Mouse (Mus musculus): ENCODE data around the gene Iqcf3. TPM values are rescaled to one million over a fixed set of nuclear protein-coding genes. Genes with fewer than 3 reads are reported as not detected.
A peak's percentile ranks its signal among the peaks of the same experiment; 100 is the strongest.

Iqcf3 gene
- total RNA-seq, 1 experiment: not detected

GRCm38 (mm10) chr9:106483606-106484005, 77.8 kb downstream of the Iqcf3 start:
- H3K4me1 ChIP-seq (ENCODE audit: control insufficient read depth in 2 of 2, insufficient read depth in 2 of 2, low read length in 2 of 2, poor library complexity in 1 of 2): peaks cover 0 to 17% of the 10 kb centered on the region in 2 experiments; a peak in 2 of 4 replicates
- in situ Hi-C loops (cut with MboI; ENCODE audit: low sequenced_read_pairs in 2 of 2, unreplicated experiment in 2 of 2): no loop called here
- no peak for DNase-seq (ENCODE audit: low read depth, low spot score)
- H3K4me3 ChIP-seq (ENCODE audit: insufficient read depth in 1 of 2, low read depth in 1 of 2, low read length in 2 of 2, poor library complexity in 1 of 2, severe bottlenecking in 1 of 2): no peak overlapping the region
- H3K27ac ChIP-seq (ENCODE audit: insufficient read depth, low read depth, low read length, poor library complexity, severe bottlenecking): no peak overlapping the region
- TF ChIP-seq MAFK (IDR thresholded peaks at IDR 0.05; ENCODE audit: insufficient read depth, low read depth, low read length): no peak
- TF ChIP-seq ZNF384 (IDR thresholded peaks at IDR 0.05; ENCODE audit: low read depth, low read length): no peak
- no peak for TF ChIP-seq ZC3H11A (IDR thresholded peaks at IDR 0.05; ENCODE audit: borderline replicate concordance, low read depth, low read length)
- H3K36me3 ChIP-seq (ENCODE audit: control insufficient read depth, insufficient read depth, low read length, poor library complexity, severe bottlenecking): peaks cover 52% of the 10 kb centered on the region
- H3K9me3 ChIP-seq (ENCODE audit: control insufficient read depth, insufficient read depth, low read depth, low read length): no peaks in the 10 kb centered on the region
- no peak overlapping the region for H3K9ac ChIP-seq (ENCODE audit: insufficient read depth, low read depth, low read length, poor library complexity, severe bottlenecking)

GRCm38 (mm10) chr9:106483136-106483535, 78.3 kb downstream of the Iqcf3 start:
- Histone ChIP-seq H3K9ac (ENCODE audit: insufficient read depth, low read depth, low read length, poor library complexity, severe bottlenecking) (no peak overlapping the region), H3K36me3 (ENCODE audit: control insufficient read depth, insufficient read depth, low read length, poor library complexity, severe bottlenecking) (peaks cover 52% of the 10 kb centered on the region)

DNA sequence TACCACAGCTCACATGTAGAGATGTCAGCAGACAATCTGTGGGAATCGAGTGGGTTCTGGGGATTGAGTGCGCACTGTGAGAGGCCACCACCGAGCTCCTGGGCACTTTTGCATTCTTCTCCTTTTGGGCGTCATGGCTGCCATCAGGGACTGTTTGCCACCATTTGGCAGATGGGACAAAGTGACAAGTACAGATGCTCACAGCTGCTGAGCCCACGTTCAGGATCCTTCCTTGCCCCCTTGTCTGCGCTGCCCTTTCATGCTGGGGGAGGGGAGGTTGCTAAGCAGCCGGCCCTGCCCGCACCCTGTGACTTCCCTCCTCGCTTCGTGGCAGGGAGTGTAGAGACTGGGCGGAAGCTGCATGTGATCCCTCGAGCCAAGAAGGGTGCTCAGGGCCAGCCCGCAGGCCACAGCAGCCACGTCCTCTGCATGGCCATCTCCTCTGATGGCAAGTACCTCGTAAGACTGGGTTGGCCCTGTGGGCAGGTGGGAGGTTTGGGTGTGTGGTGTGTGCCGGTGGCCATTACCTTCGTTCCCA, 78.8 kb downstream of the Iqcf3 start:
- peaks cover 0 to 17% of the 10 kb centered on the region in 2 experiments; a peak in 2 of 4 replicates for H3K4me1 ChIP-seq (ENCODE audit: control insufficient read depth in 2 of 2, insufficient read depth in 2 of 2, low read length in 2 of 2, poor library complexity in 1 of 2)
- H3K36me3 ChIP-seq (ENCODE audit: control insufficient read depth, insufficient read depth, low read length, poor library complexity, severe bottlenecking): peaks cover 52% of the 10 kb centered on the region
- H3K9me3 ChIP-seq (ENCODE audit: control insufficient read depth, insufficient read depth, low read depth, low read length): no peaks in the 10 kb centered on the region
- H3K9ac ChIP-seq (ENCODE audit: insufficient read depth, low read depth, low read length, poor library complexity, severe bottlenecking): no peak overlapping the region
- no peak for DNase-seq (ENCODE audit: low read depth, low spot score)
- in situ Hi-C loops (cut with MboI; ENCODE audit: low sequenced_read_pairs in 2 of 2, unreplicated experiment in 2 of 2): no loop called here
- TF ChIP-seq ZNF384 (IDR thresholded peaks at IDR 0.05; ENCODE audit: low read depth, low read length) (no peak), CHD2 (IDR thresholded peaks at IDR 0.05; ENCODE audit: low read depth, low read length) (no peak), HCFC1 (IDR thresholded peaks at IDR 0.05; ENCODE audit: borderline replicate concordance, insufficient read depth, low read length) (no peak), ZC3H11A (IDR thresholded peaks at IDR 0.05; ENCODE audit: borderline replicate concordance, low read depth, low read length) (no peak), MAFK (IDR thresholded peaks at IDR 0.05; ENCODE audit: insufficient read depth, low read depth, low read length) (no peak)
- no peak overlapping the region; the same call in 1 of the 2 replicates for H3K27ac ChIP-seq (ENCODE audit: insufficient read depth, low read depth, low read length, poor library complexity, severe bottlenecking)
- H3K4me3 ChIP-seq (ENCODE audit: insufficient read depth in 1 of 2, low read depth in 1 of 2, low read length in 2 of 2, poor library complexity in 1 of 2, severe bottlenecking in 1 of 2): peak overlapping the region in 1 of 2 experiments; percentile 15; a peak in 1 of 4 replicates

More at GRCm38 (mm10) chr9:106483136-106483535, 78.3 kb downstream of the Iqcf3 start:
- Histone ChIP-seq H3K4me1 (ENCODE audit: control insufficient read depth in 2 of 2, insufficient read depth in 2 of 2, low read length in 2 of 2, poor library complexity in 1 of 2) (peaks cover 0 to 17% of the 10 kb centered on the region in 2 experiments; a peak in 2 of 4 replicates), H3K4me3 (ENCODE audit: insufficient read depth in 1 of 2, low read depth in 1 of 2, low read length in 2 of 2, poor library complexity in 1 of 2, severe bottlenecking in 1 of 2) (no peak overlapping the region), H3K27ac (ENCODE audit: insufficient read depth, low read depth, low read length, poor library complexity, severe bottlenecking) (no peak overlapping the region; the same call in 1 of the 2 replicates), H3K9me3 (ENCODE audit: control insufficient read depth, insufficient read depth, low read depth, low read length) (no peaks in the 10 kb centered on the region)
- no peak for TF ChIP-seq HCFC1 (IDR thresholded peaks at IDR 0.05; ENCODE audit: borderline replicate concordance, insufficient read depth, low read length)
- no peak for TF ChIP-seq MAFK (IDR thresholded peaks at IDR 0.05; ENCODE audit: insufficient read depth, low read depth, low read length)
- TF ChIP-seq CHD2 (IDR thresholded peaks at IDR 0.05; ENCODE audit: low read depth, low read length): no peak
- TF ChIP-seq ZC3H11A (IDR thresholded peaks at IDR 0.05; ENCODE audit: borderline replicate concordance, low read depth, low read length): no peak
- no peak for TF ChIP-seq ZNF384 (IDR thresholded peaks at IDR 0.05; ENCODE audit: low read depth, low read length)
- in situ Hi-C loops (cut with MboI; ENCODE audit: low sequenced_read_pairs in 2 of 2, unreplicated experiment in 2 of 2): no loop called here
- no peak for DNase-seq (ENCODE audit: low read depth, low spot score)

DNA sequence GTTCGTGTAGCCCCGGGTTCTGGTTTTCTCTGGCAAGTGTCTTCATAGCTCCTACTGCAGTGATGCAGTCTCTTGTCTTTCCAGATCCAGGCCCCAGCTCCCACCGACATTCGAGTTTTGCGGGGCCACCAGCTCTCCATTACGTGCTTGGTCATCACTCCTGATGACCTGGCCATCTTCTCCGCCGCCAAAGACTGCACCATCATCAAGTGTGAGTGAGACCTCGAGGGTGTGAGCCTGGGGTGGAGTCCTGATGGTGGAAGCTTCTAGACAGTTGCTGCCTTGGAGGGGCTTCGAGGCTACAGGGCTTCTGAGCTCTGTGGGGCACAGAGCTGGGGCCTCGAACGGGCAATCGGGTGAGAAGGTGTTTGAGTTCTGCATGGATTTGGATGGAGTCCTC, 79.8 kb downstream of the Iqcf3 start:
- Histone ChIP-seq H3K9me3 (ENCODE audit: control insufficient read depth, insufficient read depth, low read depth, low read length) (no peaks in the 10 kb centered on the region), H3K9ac (ENCODE audit: insufficient read depth, low read depth, low read length, poor library complexity, severe bottlenecking) (no peak overlapping the region), H3K4me3 (ENCODE audit: insufficient read depth in 1 of 2, low read depth in 1 of 2, low read length in 2 of 2, poor library complexity in 1 of 2, severe bottlenecking in 1 of 2) (no peak overlapping the region), H3K4me1 (ENCODE audit: control insufficient read depth in 2 of 2, insufficient read depth in 2 of 2, low read length in 2 of 2, poor library complexity in 1 of 2) (peaks cover 0 to 17% of the 10 kb centered on the region in 2 experiments; a peak in 2 of 4 replicates), H3K36me3 (ENCODE audit: control insufficient read depth, insufficient read depth, low read length, poor library complexity, severe bottlenecking) (peaks cover 52% of the 10 kb centered on the region), H3K27ac (ENCODE audit: insufficient read depth, low read depth, low read length, poor library complexity, severe bottlenecking) (no peak overlapping the region)
- in situ Hi-C loops (cut with MboI; ENCODE audit: low sequenced_read_pairs in 2 of 2, unreplicated experiment in 2 of 2): no loop called here
- DNase-seq (ENCODE audit: low read depth, low spot score): no peak
- TF ChIP-seq ZNF384 (IDR thresholded peaks at IDR 0.05; ENCODE audit: low read depth, low read length): no peak
- TF ChIP-seq HCFC1 (IDR thresholded peaks at IDR 0.05; ENCODE audit: borderline replicate concordance, insufficient read depth, low read length): no peak
- TF ChIP-seq ZC3H11A (IDR thresholded peaks at IDR 0.05; ENCODE audit: borderline replicate concordance, low read depth, low read length): no peak
- TF ChIP-seq MAFK (IDR thresholded peaks at IDR 0.05; ENCODE audit: insufficient read depth, low read depth, low read length): no peak
